Mouse (Mus musculus): ENCODE results near the gene Tmprss7.
A peak's percentile ranks its signal among the peaks of the same experiment; 100 is the strongest.

Tmprss7 gene

DNA sequence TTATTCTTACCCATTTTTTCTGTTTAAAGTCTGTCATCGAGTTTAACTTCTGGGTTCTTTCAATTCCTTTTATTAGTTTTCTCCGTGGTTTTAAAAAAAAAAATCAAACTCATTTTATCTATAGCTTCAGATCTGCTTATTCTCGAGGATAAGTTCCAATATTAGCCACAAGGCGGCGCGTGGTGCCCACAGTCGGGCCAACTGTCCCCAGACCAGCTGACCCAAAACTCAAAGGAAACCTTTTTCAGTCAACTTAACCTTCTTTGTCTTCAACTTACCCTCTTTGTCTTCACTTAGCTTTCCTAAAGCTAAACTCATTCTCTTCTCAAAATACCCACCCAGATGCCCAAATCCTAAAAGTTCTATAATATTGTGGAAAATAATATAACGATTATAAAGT lies 8.6 kb downstream of the Tmprss7 start:
- peak; percentile 40 to 78 for DNase-seq

DNA sequence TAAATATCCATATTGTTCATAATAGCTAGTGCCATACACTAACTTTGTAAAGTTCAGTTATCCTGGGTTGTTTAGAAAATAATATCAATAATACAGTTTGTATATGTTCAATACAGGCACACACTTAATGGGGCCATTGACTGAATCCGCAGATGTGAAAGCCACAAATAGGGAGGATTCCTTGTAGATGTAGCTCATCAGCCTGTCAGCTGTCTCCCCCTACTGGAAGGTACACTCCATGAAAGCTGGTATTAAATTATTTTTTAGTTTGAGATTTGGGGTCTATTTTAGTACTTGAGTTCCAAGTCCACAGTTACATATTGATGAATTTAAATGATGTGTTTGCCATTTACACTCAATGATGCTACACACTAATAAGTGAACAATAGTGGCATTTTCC lies 17.0 kb downstream of the Tmprss7 start:
- DNase-seq: peak in 1 of 2 experiments; percentile 7

DNA sequence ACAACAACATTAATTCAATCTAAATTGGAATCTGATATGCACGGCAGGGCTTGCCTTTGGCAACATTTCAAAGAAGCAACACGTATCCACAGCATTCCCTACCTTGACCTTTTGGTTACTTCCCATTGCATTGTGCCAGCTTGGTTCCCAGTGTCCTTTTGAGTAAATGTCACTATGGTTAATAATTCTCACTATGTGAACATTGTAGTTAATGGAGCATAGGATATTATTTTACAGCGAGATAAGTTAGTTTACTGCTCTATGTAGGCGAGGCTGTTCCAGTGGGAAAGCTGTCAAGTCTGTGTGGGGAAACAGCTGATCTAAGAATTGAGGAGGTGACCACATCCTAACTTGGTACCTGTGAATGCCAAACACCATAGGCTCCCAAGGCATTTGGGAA lies 23.5 kb downstream of the Tmprss7 start:
- no peak for DNase-seq

DNA sequence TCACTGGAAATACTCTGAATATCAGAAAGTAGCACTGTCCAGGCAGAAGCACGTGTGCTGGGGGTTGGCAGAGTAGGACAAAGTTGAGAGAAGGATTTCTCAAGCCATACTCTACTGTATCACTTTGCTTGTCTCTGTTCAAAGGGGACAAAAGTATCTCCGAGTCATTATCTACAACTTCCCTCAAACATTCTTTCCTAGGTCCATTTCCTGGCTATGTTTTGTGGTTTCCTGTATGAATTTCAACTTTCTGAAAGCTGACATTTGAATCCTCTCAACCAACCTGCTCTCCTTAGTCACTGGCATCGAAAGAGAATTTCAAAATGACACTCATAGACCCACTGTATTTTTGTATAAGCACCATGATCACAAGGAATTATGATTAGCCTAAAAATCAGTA lies 25.3 kb downstream of the Tmprss7 start:
- DNase-seq: no peak

DNA sequence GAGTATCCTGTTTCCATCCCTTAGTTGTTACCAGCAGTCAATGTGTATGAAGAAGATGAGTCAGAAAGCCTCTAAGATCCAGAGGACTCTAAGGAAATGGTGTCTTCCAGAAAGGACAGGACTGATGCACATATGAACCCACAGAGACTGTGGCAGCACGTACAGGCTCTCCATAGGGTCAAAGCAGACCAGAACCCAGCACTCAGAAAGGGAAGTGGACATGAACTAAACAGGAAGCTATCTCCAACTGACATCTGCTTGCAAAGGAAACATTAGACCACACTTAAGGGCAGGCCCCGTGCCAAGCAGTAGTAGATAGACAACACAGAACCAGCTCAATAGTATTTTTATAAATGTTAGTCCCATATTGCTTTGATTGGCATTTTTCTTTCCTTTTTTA lies 27.3 kb downstream of the Tmprss7 start:
- DNase-seq: peak; percentile 24 to 39

DNA sequence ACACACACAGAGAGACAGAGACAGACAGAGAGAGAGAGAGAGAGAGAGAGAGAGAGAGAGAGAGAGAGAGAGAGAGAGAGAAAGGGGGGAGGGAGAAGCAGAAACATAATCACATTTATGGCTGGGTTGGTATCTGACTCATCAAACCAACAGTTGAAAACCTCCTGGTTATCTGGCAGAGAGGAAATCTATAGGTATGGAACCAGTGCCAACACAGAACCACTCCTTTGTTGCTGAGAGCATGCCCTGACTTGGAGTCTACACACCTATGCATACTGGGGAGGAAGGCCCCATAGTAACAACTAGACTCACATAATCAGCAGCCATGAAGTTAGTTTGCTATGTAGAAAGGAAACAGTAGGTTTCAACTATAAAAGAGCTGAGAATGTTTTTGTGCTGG lies 31.1 kb downstream of the Tmprss7 start:
- no peak for DNase-seq

DNA sequence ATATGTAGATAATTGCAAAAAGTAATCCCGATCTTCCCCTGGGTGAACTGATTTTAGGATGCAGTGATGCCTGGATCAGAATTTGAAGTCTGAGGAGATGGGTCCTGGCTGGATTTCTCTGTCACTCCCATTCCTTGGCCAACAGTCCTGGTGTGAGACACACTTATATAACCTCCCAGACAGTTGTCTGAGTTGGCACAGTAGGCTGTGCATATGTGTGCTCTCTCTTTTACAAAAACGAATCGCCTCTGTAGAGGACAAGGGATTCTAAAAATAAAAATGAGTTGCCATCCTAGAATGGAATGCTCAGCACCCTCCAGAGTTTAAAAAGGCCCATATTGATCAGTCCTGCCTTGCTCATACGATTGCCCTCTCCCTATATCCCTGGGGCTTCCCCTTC lies 33.9 kb downstream of the Tmprss7 start:
- no peak for DNase-seq

DNA sequence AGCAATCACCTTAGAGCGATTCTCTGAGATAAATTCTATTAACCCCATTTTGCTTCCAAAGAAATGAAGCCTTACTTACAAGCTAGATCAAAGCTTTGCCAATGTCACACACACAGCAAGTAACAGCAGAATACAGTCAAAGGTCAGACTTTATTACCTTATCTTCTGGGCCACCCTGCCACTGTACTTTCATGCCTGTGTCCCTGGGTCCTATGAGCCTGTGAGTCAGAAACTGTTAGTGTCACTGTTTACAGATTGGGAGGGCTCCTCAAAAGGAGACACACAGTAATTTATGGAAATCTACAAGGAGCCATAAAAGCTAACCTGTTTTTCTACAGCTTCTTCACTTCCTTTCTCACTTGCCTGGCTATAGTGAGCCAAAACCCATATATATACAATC lies 35.2 kb downstream of the Tmprss7 start:
- no peak for DNase-seq

DNA sequence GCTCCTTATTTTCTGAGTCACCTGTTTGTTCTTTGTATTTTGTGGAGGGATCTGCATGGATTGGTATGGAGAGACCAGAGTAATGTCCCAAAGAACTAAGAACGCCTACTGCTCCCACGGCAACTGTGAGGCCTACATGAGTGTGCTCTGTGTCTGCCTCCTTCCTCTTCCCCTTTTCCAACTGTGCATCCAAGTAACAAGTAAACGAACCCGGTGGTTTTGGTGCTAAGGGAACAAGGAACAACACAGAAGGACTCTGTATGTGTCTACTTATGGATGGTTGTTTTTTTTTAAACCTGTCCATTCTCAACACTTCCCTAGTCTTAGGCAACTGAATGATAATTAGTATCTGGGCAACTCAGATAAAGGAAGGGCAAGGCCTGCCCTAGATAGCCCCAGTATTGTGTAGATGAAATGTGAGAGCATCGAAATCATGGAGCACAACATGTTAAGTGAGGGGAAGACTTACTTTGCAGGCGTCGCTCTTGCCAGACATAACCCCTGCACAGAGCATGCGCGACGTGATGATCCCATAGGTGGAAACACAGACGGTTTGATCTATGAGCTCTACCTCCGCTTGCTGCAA lies 35.8 kb downstream of the Tmprss7 start:
- no peak for DNase-seq

DNA sequence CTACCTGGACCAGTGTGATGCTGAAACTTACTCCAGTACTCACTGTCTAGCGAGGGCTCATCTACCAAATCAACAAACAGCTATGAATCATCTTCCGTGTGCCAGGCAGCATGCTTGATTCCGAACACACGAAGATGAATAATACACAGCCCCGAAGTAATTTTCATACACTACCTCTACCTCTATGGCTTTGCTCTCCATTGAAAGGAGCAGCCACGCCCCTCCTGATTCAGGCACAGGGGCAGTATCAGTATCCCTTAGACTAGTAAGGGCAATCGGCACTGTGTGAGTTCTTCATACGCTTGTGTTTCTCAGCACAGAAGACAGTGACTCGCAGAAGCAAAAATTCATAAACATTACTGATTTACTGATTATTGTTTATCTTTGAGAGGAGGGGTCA lies 39.0 kb downstream of the Tmprss7 start:
- DNase-seq: no peak

DNA sequence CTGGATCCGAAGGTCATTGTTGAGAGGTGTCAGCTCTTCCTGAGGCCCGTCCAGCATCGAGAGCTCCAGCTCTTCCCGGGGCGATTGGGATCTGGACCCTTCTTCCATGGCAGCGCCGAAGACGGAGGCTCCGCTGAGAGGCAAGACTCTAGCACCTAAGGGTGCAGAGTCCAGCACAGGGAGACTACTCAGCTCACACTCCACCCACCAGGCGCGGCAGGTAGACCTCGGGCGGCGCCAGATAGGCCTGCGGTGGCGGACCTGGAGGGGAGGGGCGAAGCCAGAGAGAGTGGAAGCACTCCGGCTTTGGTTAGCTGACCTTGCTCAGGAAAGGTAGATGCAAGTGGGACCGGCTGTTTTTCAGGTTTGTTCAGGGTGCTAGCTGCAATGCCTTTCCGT lies 39.5 kb downstream of the Tmprss7 start, which contains the start of gene BC016579:
BC016579 (minus strand) TSS at position 135 of the 399 bp plus-strand sequence.
- DNase-seq: peak; percentile 36 to 61

DNA sequence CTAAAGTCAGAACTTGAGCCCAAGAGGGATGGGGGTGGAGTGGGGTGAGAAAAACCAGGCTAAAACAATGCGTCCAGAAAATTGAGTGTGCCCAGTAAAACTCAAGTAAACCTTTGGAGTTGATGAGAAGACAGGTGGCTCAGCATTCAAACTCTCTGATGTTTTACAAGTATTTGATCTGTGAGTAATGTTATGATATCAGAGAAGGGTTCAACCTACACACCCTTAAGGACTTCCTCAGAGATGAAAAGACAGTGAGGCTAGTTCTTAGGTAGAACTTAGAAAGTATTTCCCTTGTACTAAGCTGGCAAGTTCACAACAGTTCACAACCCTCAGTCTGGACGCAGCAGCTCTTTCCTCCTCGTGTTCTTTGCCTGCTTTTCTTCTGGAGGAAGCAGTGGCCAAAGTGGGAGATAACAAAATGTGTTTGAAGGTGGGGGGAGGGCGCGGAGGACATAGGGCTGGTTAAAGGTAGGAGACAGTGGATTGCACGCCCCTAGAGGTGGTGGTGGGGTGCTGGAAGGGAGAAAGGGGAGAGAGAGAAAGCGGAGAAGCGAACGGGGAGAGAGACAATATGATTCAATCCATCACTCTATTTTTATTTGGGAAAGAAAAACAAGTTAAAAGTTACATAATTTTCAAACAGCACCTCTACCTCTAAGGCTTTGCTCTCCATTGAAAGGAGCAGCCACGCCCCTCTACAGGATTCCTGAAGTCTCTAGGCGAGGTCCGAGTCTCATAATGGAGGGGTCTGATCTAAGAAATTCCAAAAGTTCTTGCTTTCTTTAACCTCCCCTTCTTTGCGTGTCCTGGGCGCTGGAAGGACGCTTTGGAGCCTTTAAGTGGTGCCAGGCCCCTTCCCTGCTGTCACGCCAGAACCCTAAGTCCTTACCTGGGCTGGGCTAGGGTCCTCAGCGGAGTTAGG lies 40.2 kb downstream of the Tmprss7 start:
- DNase-seq: no peak

DNA sequence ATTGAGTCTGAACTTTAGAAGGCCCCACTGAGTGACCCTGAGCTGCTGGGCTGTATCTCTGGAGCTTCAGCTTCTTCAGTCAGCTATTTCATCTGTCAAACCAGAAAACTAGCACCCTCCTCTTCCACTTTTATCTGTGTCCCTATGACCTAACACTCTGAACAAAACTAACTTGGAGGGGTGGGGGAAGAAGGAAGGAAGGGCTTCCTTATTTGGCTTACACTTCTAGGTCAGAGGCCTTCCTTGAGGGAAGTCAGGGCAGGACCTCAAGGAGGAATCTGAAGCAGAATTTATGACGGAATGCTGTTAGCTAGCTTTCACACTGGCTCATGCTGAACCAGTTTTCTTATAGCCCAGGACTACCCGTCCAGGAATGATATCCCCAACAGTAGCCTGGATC lies 42.0 kb downstream of the Tmprss7 start:
- peak in 1 of 2 experiments; percentile 13 for DNase-seq

DNA sequence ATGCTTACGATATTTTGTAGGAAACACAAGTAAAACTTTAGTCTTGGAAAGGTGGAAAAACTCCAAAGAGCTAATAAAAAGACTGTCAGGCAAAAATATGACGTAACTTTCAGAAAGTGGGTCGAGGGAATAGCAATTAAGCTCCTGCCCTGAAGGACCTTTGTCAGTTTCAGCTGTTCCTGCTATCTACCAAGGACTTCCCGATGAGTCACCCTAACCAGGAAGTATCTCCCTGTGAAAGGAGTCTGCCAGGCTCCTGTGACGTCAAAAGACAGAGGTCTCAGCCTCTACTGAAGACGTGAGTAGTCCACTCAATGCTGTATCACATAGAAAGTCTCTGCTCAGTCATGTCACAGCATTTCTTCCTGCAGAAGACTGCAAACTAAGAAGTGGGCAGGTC lies 49.1 kb downstream of the Tmprss7 start:
- no peak for DNase-seq

DNA sequence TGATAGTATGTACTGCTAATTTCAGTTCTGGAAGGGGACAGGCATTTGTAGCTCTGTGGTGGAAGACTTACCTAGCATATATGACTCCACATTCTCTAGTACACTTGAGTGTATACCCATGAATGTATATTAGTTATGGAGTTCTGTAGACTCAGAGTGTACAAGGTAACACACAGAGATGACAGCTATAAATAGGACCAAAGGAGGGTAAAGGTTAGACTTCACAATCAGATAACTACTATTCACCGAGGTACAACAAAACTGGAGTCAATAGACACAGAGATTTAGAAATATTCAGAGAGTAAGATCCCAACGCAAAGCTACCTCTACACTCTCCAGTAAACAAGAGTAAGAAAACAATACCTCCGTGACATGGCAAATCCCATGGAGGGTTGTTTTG lies 49.5 kb downstream of the Tmprss7 start:
- no peak for DNase-seq

DNA sequence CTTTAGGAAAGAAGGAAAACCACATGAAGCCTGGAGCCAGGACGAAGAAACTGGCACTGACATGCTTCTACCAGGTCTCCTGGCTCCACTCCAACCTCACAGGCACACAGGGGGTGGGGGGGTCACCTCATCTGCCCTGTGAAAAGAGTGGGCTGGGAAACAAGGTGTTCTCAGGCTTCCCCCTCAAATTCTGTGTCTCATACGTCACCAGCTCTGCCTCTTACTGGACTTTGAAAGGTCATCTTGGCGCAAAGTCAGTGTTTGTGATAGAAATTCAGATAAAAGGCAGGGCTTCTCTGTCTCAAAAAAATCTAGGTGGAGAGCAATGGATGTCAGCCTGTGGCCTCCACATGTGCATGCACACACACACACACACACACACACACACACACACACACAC lies 52.2 kb downstream of the Tmprss7 start:
- DNase-seq: no peak

DNA sequence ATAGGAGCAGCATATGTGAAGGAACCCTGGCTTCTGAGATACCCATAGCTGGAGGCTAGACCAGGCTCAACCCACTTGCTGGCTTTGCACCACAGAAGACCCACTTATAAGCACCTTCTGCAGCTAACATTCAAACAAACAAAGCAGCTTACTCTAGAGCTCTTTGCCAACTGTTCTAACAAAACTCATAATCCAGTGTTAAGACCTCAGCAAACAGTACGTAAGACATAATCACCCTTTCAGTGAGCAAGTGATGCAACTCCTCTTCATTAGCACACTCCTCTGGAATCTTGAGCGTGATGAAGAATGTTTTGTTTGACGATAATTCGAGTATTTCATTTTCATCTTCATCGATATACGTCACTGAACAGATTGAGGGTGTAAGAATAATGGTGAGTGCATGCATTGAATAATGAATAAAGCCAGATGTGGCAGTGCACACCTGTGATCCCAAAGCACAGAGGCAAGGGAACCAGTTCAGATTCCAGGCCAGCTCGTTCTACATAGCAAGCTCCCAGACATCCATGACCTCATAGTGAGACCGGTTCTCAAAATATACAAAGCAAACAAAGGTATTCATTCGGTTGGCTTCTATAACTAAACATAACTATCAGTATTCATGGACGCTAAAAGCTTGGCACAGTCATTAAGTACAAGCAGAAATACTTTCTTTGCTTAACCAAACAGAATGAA lies 53.2 kb downstream of the Tmprss7 start:
- no peak for DNase-seq

DNA sequence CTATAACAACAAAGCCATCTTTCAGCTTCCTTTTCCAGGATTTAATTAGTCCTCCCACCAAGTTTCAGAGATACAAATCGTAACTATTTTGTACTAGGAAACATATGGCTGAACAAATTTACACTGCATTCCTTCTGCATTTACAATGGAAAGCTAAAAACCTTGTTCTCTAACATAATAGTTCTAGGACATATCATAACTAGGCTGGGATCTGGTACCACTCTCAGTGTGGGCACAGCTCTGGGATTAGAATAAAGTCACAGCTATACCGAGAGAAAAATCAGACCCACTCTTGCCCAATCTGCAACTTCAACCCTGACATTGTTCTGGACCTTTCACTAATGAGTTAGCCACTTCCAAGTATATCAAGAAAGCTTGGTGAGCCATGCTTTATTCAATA lies 57.6 kb downstream of the Tmprss7 start:
- no peak for DNase-seq

DNA sequence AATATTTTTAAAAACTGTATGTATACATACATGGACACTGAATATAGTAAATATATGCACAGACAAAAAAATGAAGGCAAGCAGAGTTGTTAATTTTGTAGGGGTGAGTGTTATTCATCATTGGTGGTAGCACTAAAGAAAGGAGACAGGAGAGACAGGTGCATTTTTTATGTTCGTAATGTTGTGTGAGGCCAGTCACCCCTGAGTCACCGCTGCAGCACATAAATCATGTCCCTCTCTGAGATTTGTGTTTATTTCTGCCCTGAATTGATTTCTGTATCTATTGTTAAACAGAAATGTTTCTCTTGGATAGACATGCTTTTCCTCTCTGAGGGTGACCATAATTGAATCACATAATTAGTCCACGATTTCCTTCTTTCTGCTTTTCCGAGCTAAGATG lies 61.0 kb downstream of the Tmprss7 start:
- DNase-seq: no peak

DNA sequence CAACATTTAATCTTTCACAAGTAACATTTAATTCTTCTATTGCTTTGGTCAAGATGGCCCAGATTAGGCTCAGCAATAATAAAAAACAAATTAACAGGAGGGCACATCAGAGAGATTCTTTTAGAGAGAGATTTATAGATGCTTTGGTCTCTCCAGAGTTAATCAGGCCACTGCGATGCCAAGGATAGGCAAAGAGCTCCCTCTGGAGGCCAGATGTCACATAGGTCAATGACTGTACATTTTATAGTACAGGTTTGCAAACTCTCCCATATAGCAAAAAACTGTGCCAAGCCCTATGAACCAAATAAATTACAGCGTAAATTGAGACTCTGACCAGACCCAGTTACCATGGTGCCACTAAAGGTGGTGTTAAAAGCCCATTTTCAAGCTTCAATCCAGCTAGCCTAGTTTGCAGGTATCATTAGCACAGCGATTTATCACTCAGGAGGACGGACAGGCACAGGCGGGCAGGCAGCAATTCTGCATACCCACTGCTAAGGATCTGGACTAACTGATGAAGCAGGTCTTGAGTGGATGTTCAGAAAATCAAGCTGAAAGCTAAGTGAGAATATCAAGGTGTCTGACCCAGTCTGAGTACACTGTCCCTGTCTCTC lies 63.0 kb downstream of the Tmprss7 start:
- DNase-seq: peak in 1 of 2 experiments; percentile 77

DNA sequence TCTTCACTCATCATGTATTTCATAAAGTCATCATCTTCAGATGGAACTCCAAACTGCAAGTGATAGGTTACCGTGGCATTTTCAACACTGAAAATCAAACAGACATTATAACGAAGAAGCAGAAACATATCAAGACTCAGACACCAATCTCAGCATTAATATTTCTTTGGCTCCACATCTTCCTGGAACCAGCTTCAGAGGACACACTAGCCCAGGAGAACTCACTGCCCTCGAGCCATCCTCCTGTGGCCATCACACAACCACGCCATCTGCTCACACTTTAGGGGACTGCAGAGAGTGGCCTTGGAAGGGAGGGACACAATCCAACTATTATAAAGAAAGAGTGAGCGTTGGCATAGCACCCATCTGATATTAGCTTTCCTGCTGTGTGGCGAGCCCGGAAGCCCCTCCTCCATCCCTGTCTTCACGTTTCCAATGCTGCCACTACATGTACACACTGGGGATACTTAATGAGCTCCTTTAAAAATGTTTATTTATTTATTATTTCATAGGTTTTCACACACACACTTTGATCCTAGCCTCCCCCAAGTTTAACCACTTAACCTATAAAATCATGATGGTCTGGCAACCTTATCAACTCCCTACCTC lies 63.9 kb downstream of the Tmprss7 start:
- peak; percentile 11 to 43 for DNase-seq

DNA sequence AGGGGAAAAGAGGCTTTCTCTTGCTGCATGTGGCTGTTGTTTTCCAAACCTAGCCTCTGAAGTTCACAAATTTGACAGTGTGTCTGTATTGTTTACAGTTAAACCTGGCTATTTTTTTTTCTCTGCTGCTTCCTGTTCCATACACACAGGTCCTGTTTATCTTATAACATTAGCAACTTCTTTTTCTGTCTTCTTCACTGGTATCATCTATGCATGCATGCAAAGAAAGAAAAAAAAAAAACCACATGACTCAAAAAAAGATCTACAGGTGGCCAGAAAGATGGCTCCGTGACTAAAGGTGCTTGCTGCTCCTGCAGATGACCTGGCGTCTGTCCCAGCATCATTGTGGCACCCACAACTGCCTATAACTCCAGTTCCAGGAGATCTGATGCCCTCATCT lies 68.1 kb downstream of the Tmprss7 start:
- DNase-seq: no peak

DNA sequence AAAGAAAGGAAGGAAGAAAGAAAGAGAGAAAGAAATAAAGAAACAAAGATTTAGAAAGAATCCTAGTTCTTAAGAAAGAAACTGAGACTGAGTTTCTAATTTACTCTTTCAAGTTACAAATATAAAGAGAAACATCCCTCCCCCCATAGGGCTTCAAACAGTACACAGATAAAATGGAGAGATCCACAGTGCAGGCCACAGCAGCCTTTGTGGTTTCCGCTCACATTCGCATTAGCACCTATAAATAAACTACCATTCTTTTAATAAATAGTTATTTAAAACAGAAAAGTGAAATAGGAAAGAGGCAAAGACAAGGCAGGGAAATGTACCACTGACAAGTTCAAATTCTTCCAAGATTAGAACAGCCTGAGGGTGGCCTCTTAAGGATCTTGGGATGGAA lies 68.7 kb downstream of the Tmprss7 start:
- DNase-seq: no peak
